Mouse (Mus musculus) heart, postnatal 36 days (tissue): Measurements from ENCODE around the gene E130308A19Rik. TPM values are rescaled to one million over a fixed set of nuclear protein-coding genes. Genes with fewer than 3 reads are reported as not detected.

ENCODE experiments used
- DNase-seq, 2 experiments: peaks; one replicate each; pipeline ENCODE4 v3.0.0; 2021 to 2022
- intact Hi-C: fragments of 180-260 bp; cut with DNase I; formaldehyde crosslinking; loops from one replicate; pipeline ENCODE4 v1.15.1; 2025
- total RNA-seq, 2 experiments: library from RNA; stranded (reverse); gene quantifications; 2 replicates each; pipeline ENCODE4 v1.2.3; 2021

The E130308A19Rik gene
- total RNA-seq, 2 experiments from 2014 or later: 7.2 to 7.6 TPM

DNA sequence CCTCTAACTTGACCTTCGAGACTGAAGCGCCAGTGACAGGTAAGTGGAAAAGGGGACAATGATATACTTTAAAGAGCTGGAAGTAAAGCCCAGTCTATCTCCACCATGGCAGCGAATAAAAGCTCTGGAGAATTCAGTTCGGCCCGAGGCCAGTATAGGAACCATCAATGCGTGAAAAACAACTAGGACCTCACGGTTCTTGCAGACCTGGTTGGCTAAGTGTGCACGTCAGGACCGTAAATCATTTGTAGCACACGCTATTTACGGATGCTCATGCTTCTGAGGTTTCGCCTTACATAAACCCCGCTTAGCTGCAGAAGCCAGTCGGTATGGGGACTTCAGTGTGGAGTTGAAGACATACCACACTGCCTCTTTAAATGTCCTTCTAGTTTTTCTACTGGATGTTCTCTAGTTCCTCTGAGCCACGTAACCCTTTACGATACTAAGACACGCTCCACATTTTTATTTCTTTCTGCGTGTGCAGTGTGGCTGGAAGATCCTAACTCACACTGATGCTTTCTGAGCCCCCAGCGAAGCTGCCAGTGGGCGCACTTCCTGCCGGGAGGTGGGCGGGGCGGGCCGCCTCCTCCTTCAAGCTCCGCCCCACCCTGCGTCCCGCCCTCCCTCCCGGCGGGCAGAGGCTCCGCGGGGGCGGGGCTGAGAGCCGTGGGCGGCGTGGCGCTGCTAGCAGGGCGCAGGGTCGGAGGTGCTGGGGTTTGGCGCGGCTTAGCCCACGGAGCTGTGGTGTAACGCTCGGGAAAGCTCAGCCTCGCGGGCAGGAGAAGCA, 179.4 kb downstream of the E130308A19Rik start, which contains the start of gene Snx30:
Gene Snx30, plus strand, starts transcription at position 660 of the 787 bp plus-strand sequence.
- intact Hi-C loops: loop anchor here (5.0 kb wide), 1 partner anchor 42 kb away; no protein-coding TSS in a partner anchor
- DNase-seq: peak; percentile 91 to 92

GRCm38 (mm10) chr4:59805968-59806878, 180.2 kb downstream of the E130308A19Rik start:
- intact Hi-C loops: loop anchor here (5.0 kb wide), 1 partner anchor 41 kb away; no protein-coding TSS in a partner anchor
- DNase-seq: peak; percentile 34 to 41

DNA sequence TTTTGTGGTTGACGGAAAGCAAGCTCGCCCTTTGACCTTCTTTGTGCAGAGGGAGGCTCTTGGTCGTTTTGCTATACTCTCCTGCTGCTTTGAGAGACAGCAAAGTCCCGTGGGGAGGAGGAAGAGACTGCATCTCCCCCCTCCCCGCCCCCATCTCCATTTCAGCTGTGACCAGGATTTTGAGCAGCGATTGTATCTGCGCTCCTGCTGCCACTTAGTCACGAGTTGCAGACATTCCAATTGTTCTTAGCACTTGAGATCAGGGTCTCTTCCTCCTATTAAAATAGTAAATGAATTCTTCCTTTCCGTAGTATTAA, 180.8 kb downstream of the E130308A19Rik start:
- DNase-seq: no peak
- intact Hi-C loops: loop anchor here (5.0 kb wide), 1 partner anchor 40 kb away; no protein-coding TSS in a partner anchor

GRCm38 (mm10) chr4:59807521-59807920, 181.5 kb downstream of the E130308A19Rik start:
- DNase-seq: no peak
- intact Hi-C loops: loop anchor here (5.0 kb wide), 1 partner anchor 40 kb away; no protein-coding TSS in a partner anchor

GRCm38 (mm10) chr4:59808396-59808795, 182.4 kb downstream of the E130308A19Rik start:
- DNase-seq: no peak
- intact Hi-C loops: loop anchor here (5.0 kb wide), 1 partner anchor 39 kb away; no protein-coding TSS in a partner anchor

Other genes starting within 250 kb of the E130308A19Rik start
- 1 to 10 TPM; 1.0 to 2.0 TPM for gene Susd1, start 187.6 kb upstream of the E130308A19Rik start, total RNA-seq
- gene Ptbp3, start 76.8 kb upstream of the E130308A19Rik start, total RNA-seq: 10 to 100 TPM; 30.4 to 31.2 TPM
- 100 to 1,000 TPM; 240 to 258 TPM for gene Hsdl2, start 44.6 kb upstream of the E130308A19Rik start, total RNA-seq
- 1 to 10 TPM; 8.3 to 8.7 TPM for gene Inip, start 175.4 kb downstream of the E130308A19Rik start, total RNA-seq
- gene Snx30, start 179.6 kb downstream of the E130308A19Rik start, total RNA-seq: 1 to 10 TPM; 5.6 to 6.4 TPM